Mouse (Mus musculus) erythroblast, embryonic 14.5 days (primary cell): ENCODE measurements around the gene Slc6a12. TPM values are rescaled to one million over a fixed set of nuclear protein-coding genes. Genes with fewer than 3 reads are reported as not detected.

Experiments used
- H3K27me3 ChIP-seq: 2 replicates; pipeline ENCODE4 v1.6.1; 2012; ENCODE audit warnings: inconsistent platforms; ENCODE audit not compliant: control insufficient read depth
- H3K36me3 ChIP-seq: 2 replicates; pipeline ENCODE4 v1.6.1; 2012; ENCODE audit warnings: mild to moderate bottlenecking, inconsistent platforms; ENCODE audit not compliant: control insufficient read depth
- H3K4me1 ChIP-seq: 2 replicates; pipeline ENCODE4 v1.6.1; 2012; ENCODE audit warnings: inconsistent platforms; ENCODE audit not compliant: control insufficient read depth
- H3K4me3 ChIP-seq: replicated peaks from 2 replicates; pipeline ENCODE3; 2012; ENCODE audit warnings: moderate library complexity, mild to moderate bottlenecking, inconsistent platforms
- H3K9me3 ChIP-seq: 2 replicates; pipeline ENCODE4 v1.6.1; 2012; ENCODE audit warnings: low read length, inconsistent platforms, mixed read lengths; ENCODE audit not compliant: control insufficient read depth
- GATA1 ChIP-seq: IDR thresholded peaks from 2 replicates; pipeline ENCODE4 v1.6.1; 2012; ENCODE audit warnings: low read length, inconsistent platforms, mixed read lengths
- TAL1 ChIP-seq: IDR thresholded peaks from 3 replicates; pipeline ENCODE4 v1.6.1; 2012; ENCODE audit warnings: low read length, inconsistent platforms, mixed read lengths
- polyA plus RNA-seq: library from polyadenylated mRNA; stranded (reverse); fragments of >175 nt; gene quantifications from 2 replicates; pipeline ENCODE4 v1.2.3, GENCODE M21; 2012

Slc6a12 gene
- polyA plus RNA-seq, 1 experiment = not detected

DNA sequence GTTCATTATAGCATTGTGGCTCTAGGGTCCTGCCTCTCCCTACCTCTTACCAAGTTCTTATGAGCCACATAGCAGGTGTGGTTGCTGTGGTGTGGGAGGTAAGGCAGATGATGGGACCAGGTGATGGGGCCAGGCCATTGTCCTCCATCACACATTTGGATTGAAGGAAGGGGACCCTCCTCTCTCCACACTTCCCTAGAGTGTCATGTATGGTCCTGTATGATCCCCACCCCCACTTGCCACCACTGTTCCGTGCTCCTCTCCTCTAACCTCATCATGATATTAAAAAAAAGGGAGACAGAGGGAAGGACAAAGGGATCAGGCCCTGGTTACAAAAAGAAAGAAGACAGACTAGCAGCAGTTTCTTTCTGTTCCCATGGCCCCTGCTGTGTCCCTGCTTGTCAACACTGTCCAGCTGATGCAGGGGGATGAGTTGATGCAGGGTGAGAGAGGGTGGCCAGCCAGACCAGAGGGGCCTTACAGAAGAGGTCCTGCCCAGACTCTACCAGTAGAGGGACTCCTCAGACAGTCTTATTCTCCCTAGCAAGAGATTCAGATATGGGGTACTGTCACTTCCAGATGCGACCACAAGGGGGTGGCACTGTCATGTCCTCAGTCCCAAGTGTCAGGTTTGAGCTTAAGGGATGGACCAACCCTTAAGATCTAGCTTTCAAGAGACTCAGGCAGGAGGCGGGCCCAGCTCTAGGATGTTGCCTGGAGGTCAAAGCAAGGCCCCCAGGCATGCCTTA lies 4.9 kb upstream of the Slc6a12 start:
- no peaks in the 10 kb centered on the region for H3K27me3 ChIP-seq
- no peak overlapping the region for H3K4me3 ChIP-seq
- no peaks in the 10 kb centered on the region for H3K9me3 ChIP-seq
- no peak for TF ChIP-seq TAL1
- TF ChIP-seq GATA1 = no peak
- peaks cover 33% of the 10 kb centered on the region for H3K4me1 ChIP-seq
- H3K36me3 ChIP-seq = peaks cover 2% of the 10 kb centered on the region; the same call in 1 of the 2 replicates

GRCm38 (mm10) chr6:121338519-121338896 lies 4.4 kb upstream of the Slc6a12 start:
- Histone ChIP-seq H3K9me3 (no peaks in the 10 kb centered on the region), H3K36me3 (peaks cover 2% of the 10 kb centered on the region; the same call in 1 of the 2 replicates), H3K4me3 (no peak overlapping the region), H3K27me3 (no peaks in the 10 kb centered on the region), H3K4me1 (peaks cover 33% of the 10 kb centered on the region)
- TF ChIP-seq TAL1 (no peak), GATA1 (no peak)

GRCm38 (mm10) chr6:121341650-121342049 lies 1.2 kb upstream of the Slc6a12 start:
- H3K36me3 ChIP-seq = peaks cover 2% of the 10 kb centered on the region; the same call in 1 of the 2 replicates
- no peaks in the 10 kb centered on the region for H3K27me3 ChIP-seq
- no peak overlapping the region for H3K4me3 ChIP-seq
- no peaks in the 10 kb centered on the region for H3K9me3 ChIP-seq
- no peak for TF ChIP-seq TAL1
- no peak for TF ChIP-seq GATA1
- H3K4me1 ChIP-seq = peaks cover 18% of the 10 kb centered on the region

DNA sequence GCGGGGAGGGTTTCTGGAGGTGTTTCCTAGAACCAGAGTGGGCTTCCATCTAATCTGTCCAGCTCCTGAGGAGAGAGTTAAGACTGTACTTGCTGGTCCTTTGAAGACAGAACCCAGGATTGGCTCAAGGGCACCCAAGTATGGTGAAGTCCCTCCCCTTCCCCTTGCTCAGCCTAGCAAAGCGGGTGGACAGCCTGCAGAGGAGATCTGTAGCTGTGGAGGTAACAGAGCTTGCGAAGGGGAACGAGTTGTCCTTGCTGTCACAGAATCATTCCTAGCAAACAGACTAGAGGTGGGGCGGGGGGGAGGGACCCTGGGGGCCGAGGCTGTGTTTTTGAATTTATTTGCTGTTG lies 871 bp downstream of the Slc6a12 start:
- Histone ChIP-seq H3K36me3 (no peaks in the 10 kb centered on the region), H3K27me3 (no peaks in the 10 kb centered on the region), H3K4me3 (no peak overlapping the region), H3K9me3 (no peaks in the 10 kb centered on the region), H3K4me1 (no peaks in the 10 kb centered on the region)
- TF ChIP-seq TAL1 (no peak), GATA1 (no peak)

GRCm38 (mm10) chr6:121344329-121344728 lies 1.5 kb downstream of the Slc6a12 start:
- no peaks in the 10 kb centered on the region for H3K27me3 ChIP-seq
- no peaks in the 10 kb centered on the region for H3K9me3 ChIP-seq
- no peaks in the 10 kb centered on the region for H3K36me3 ChIP-seq
- TF ChIP-seq TAL1 (no peak), GATA1 (no peak)
- H3K4me3 ChIP-seq = no peak overlapping the region
- no peaks in the 10 kb centered on the region for H3K4me1 ChIP-seq

DNA sequence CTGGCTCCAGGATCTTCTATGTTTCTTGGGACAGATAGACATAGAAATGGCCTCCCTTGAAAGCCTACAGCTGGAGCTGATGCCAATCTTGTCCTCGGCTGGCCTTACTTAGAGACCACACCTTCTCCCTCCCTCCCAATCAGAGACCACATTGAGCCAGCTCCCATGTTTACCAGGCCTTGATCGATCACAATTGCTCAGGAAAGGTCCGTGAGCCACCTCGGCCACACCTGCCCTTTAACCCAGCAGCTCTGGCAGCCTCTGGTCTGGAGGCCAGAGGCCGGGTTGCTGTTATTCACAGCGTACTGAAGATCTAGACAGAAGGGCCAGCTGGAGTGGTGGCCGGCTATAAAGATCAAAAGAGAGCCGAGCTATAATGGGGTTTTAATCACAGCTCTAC lies 3.6 kb downstream of the Slc6a12 start:
- TF ChIP-seq TAL1 = no peak
- no peak for TF ChIP-seq GATA1
- no peaks in the 10 kb centered on the region for H3K4me1 ChIP-seq
- H3K9me3 ChIP-seq = no peaks in the 10 kb centered on the region
- H3K4me3 ChIP-seq = no peak overlapping the region
- no peaks in the 10 kb centered on the region for H3K36me3 ChIP-seq
- H3K27me3 ChIP-seq = no peaks in the 10 kb centered on the region

- no peak for TF ChIP-seq TAL1
- no peak for TF ChIP-seq GATA1
- no peaks in the 10 kb centered on the region for H3K4me1 ChIP-seq
- no peak overlapping the region for H3K4me3 ChIP-seq
- H3K27me3 ChIP-seq = no peaks in the 10 kb centered on the region
- H3K36me3 ChIP-seq = no peaks in the 10 kb centered on the region
- H3K9me3 ChIP-seq = no peaks in the 10 kb centered on the region
Measured at GRCm38 (mm10) chr6:121352276-121352675, 9.4 kb downstream of the Slc6a12 start.

GRCm38 (mm10) chr6:121356041-121356440 lies 13.2 kb downstream of the Slc6a12 start:
- Histone ChIP-seq H3K4me3 (no peak overlapping the region), H3K27me3 (no peaks in the 10 kb centered on the region), H3K36me3 (no peaks in the 10 kb centered on the region), H3K9me3 (no peaks in the 10 kb centered on the region), H3K4me1 (no peaks in the 10 kb centered on the region)
- no peak for TF ChIP-seq TAL1
- no peak for TF ChIP-seq GATA1

GRCm38 (mm10) chr6:121357232-121357631 lies 14.4 kb downstream of the Slc6a12 start:
- H3K4me3 ChIP-seq = no peak overlapping the region
- no peaks in the 10 kb centered on the region for H3K36me3 ChIP-seq
- H3K4me1 ChIP-seq = no peaks in the 10 kb centered on the region
- no peaks in the 10 kb centered on the region for H3K9me3 ChIP-seq
- no peak for TF ChIP-seq GATA1
- no peak for TF ChIP-seq TAL1
- no peaks in the 10 kb centered on the region for H3K27me3 ChIP-seq

DNA sequence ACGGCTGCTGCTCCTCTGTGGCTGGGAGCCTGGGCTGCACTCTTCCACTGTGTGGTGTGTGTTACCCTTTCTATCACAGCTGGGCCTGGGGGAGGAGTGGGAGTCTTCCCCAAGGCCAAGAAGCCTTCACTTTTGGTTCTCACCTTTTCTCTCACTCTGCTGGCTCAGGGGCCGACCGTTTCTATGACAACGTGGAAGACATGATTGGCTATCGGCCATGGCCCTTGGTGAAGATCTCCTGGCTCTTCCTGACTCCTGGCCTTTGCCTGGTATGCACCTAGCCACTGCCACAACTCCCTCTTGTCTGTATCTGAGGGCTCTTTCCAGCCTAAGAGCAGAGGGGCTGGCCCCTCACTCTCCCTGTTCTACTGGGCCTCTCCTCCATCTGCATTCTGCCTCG lies 20.2 kb downstream of the Slc6a12 start:
- H3K9me3 ChIP-seq = no peaks in the 10 kb centered on the region
- no peak for TF ChIP-seq TAL1
- TF ChIP-seq GATA1 = no peak
- H3K27me3 ChIP-seq = no peaks in the 10 kb centered on the region
- no peak overlapping the region for H3K4me3 ChIP-seq
- H3K36me3 ChIP-seq = no peaks in the 10 kb centered on the region; the same call in 1 of the 2 replicates
- H3K4me1 ChIP-seq = no peaks in the 10 kb centered on the region
